Comparison of ENCODE assay signal across 10 mouse cellular contexts in genomic region chr8:13340650-13341049, GRCm38 (mm10). TPM values are rescaled to one million over a fixed set of nuclear protein-coding genes. Genes with fewer than 3 reads are reported as not detected.
DNase-seq lines count a peak whose midpoint lies in the region; ATAC-seq and TF ChIP-seq lines count a peak whose summit lies in the region.
"Had no signal": no experiment of that assay in that cellular context is flagged by ENCODE, and none has a peak within 500 bp of the region (broad histone marks: within the 10 kb centered on the region; RNA-seq: fewer than 3 reads in every experiment).

No protein-coding gene starts in this region.

- no peak for ATAC-seq in heart, embryonic 11.5 days (replicated peaks; ENCODE audit: insufficient number of reproducible peaks, low FRiP score, low TSS enrichment)
- ATAC-seq in neural tube, embryonic 11.5 days (ENCODE audit: insufficient read depth, low FRiP score, low TSS enrichment): no peak
- no peak for ATAC-seq in intestine, embryonic 15.5 days
- no peak for ATAC-seq in stomach, embryonic 16.5 days (ENCODE audit: insufficient read depth, low FRiP score)
- no peak for ATAC-seq in erythroid progenitor cell, adult 5-6 weeks (replicated peaks; ENCODE audit: low FRiP score, poor library complexity, severe bottlenecking)
- ATAC-seq: inflammation-experienced regulatory T-cells, adult 6 months had no signal

- DNase-seq in heart, postnatal 14 days: no peak
- no peak for DNase-seq in neural tube, embryonic 11.5 days (ENCODE audit: low spot score)
- no peak for DNase-seq in neural tube, embryonic 10.5 days (ENCODE audit: extremely low spot score, low spot score)
- DNase-seq in gastrocnemius, adult 2 months: no peak

- H3K36me3 ChIP-seq in heart, embryonic 11.5 days (ENCODE audit: control insufficient read depth, insufficient read depth, low read length): peaks cover 30% of the 10 kb centered on the region
- H3K36me3 ChIP-seq in neural tube, embryonic 11.5 days (ENCODE audit: control insufficient read depth, insufficient read depth, low read length): peaks cover 13% of the 10 kb centered on the region
- H3K36me3 ChIP-seq in intestine, embryonic 15.5 days: peaks cover 22% of the 10 kb centered on the region
- 0 out of 2 replicates have a peak, but pooled peaks cover 3% of the 10 kb centered on the region for H3K36me3 ChIP-seq in stomach, embryonic 16.5 days (ENCODE audit: control insufficient read depth, insufficient read depth, low read length)

- intact Hi-C loops in heart, postnatal 14 days (cut with DNase I): no loop called here
- intact Hi-C loops in gastrocnemius, adult 2 months (cut with DNase I): no loop called here

- no peaks in the 10 kb centered on the region for H3K9me3 ChIP-seq in heart, embryonic 11.5 days (replicated peaks; ENCODE audit: control insufficient read depth, low read length)
- no peaks in the 10 kb centered on the region for H3K9me3 ChIP-seq in neural tube, embryonic 11.5 days (ENCODE audit: control insufficient read depth, low read length)
- H3K9me3 ChIP-seq in intestine, embryonic 15.5 days: no peaks in the 10 kb centered on the region
- H3K9me3 ChIP-seq in stomach, embryonic 16.5 days (replicated peaks; ENCODE audit: control insufficient read depth, low read length): no peaks in the 10 kb centered on the region

- no peak overlapping the region for H3K27ac ChIP-seq in heart, embryonic 11.5 days (ENCODE audit: low read depth, low read length)
- no peak overlapping the region for H3K27ac ChIP-seq in neural tube, embryonic 11.5 days (ENCODE audit: low read depth, low read length)
- no peak overlapping the region for H3K27ac ChIP-seq in intestine, embryonic 15.5 days
- no peak overlapping the region for H3K27ac ChIP-seq in stomach, embryonic 16.5 days (ENCODE audit: low read length)
- H3K27ac ChIP-seq in gastrocnemius, adult 2 months: no peak overlapping the region

- WGBS in heart, embryonic 11.5 days (ENCODE audit: insufficient replicate concordance): 90% methylated on average over 8 of the region's 8 CpGs
- 90% methylated on average over 8 of the region's 8 CpGs for WGBS in neural tube, embryonic 11.5 days
- 84% methylated on average over 8 of the region's 8 CpGs for WGBS in intestine, embryonic 15.5 days
- WGBS in stomach, embryonic 16.5 days: 86% methylated on average over 8 of the region's 8 CpGs

- no peaks in the 10 kb centered on the region for H3K27me3 ChIP-seq in heart, embryonic 11.5 days (ENCODE audit: control insufficient read depth, insufficient read depth, low read length)
- no peaks in the 10 kb centered on the region for H3K27me3 ChIP-seq in neural tube, embryonic 11.5 days (ENCODE audit: control insufficient read depth, insufficient read depth, low read length)
- H3K27me3 ChIP-seq in intestine, embryonic 15.5 days (replicated peaks): no peaks in the 10 kb centered on the region
- H3K27me3 ChIP-seq in stomach, embryonic 16.5 days (ENCODE audit: control insufficient read depth, insufficient read depth, low read length): no peaks in the 10 kb centered on the region

- H3K4me1 ChIP-seq in heart, embryonic 11.5 days (ENCODE audit: control insufficient read depth, insufficient read depth, low read length): peaks cover 20% of the 10 kb centered on the region
- H3K4me1 ChIP-seq in neural tube, embryonic 11.5 days (ENCODE audit: control insufficient read depth, insufficient read depth, low read length): peaks cover 11% of the 10 kb centered on the region
- peaks cover 12% of the 10 kb centered on the region for H3K4me1 ChIP-seq in intestine, embryonic 15.5 days (replicated peaks)
- H3K4me1 ChIP-seq in stomach, embryonic 16.5 days (ENCODE audit: control insufficient read depth, insufficient read depth, low read length): peaks cover 12% of the 10 kb centered on the region; the same call in 1 of the 2 replicates

- H3K9ac ChIP-seq in heart, embryonic 11.5 days (ENCODE audit: low read depth, low read length): 0 out of 2 replicates have a peak overlapping the region, but pooled peaks have one; percentile 28
- H3K9ac ChIP-seq in neural tube, embryonic 11.5 days (ENCODE audit: low read length): peak overlapping the region; percentile 93
- H3K9ac ChIP-seq in intestine, embryonic 15.5 days: 0 out of 2 replicates have a peak overlapping the region, but pooled peaks have one; percentile 13
- H3K9ac ChIP-seq in stomach, embryonic 16.5 days (ENCODE audit: low read length): no peak overlapping the region

- TF ChIP-seq CTCF in gastrocnemius, adult 2 months (IDR thresholded peaks at IDR 0.05): no peak

- H3K4me3 ChIP-seq in heart, embryonic 11.5 days (ENCODE audit: low read depth, low read length): no peak overlapping the region
- no peak overlapping the region for H3K4me3 ChIP-seq in neural tube, embryonic 11.5 days (ENCODE audit: low read depth, low read length)
- H3K4me3 ChIP-seq in intestine, embryonic 15.5 days (replicated peaks): no peak overlapping the region
- H3K4me3 ChIP-seq in stomach, embryonic 16.5 days (replicated peaks; ENCODE audit: low read length): peak overlapping the region; percentile 0; the same call in 1 of the 2 replicates
- H3K4me3 ChIP-seq in gastrocnemius, adult 2 months: no peak overlapping the region

- H3K4me2 ChIP-seq in heart, embryonic 11.5 days: peak overlapping the region; percentile 83; the same call in 1 of the 2 replicates
- no peak overlapping the region for H3K4me2 ChIP-seq in neural tube, embryonic 11.5 days (ENCODE audit: low read depth)
- peak overlapping the region; percentile 79 for H3K4me2 ChIP-seq in intestine, embryonic 15.5 days (replicated peaks)
- H3K4me2 ChIP-seq in stomach, embryonic 16.5 days (ENCODE audit: low read depth, low read length): no peak overlapping the region

RNA-seq across cellular contexts. Expression of gene Tfdp1, which starts 2.1 kb away (rescaled TPM):
- 108 and 114 TPM in 2 replicates for polyA plus RNA-seq in heart, embryonic 11.5 days (2014; fragmentation: Nextera tagmentation; extraction: Ambion mirVana)
- total RNA-seq in heart, postnatal 14 days (2021): 10 to 100 TPM; 40.4 to 45.5 TPM
- 191 TPM in 2 replicates for polyA plus RNA-seq in neural tube, embryonic 11.5 days (2014; fragmentation: Nextera tagmentation; extraction: Ambion mirVana)
- 148 and 170 TPM in 2 replicates for polyA plus RNA-seq in intestine, embryonic 15.5 days (2015; fragmentation: Nextera tagmentation; extraction: Ambion mirVana)
- polyA plus RNA-seq in stomach, embryonic 16.5 days (2015; fragmentation: Nextera tagmentation; extraction: Ambion mirVana): 134 and 140 TPM in 2 replicates
- 10 to 100 TPM; 56.8 to 60.3 TPM for total RNA-seq in gastrocnemius, adult 2 months (2021)
- total RNA-seq in erythroid progenitor cell, adult 5-6 weeks (2015; ENCODE audit: low replicate concordance): 141 and 154 TPM in 2 replicates
- total RNA-seq in erythroid progenitor cell, adult 5-6 weeks (2017; ENCODE audit: low replicate concordance): 74.7 and 138 TPM in 2 replicates

RNA-seq across cellular contexts. Expression of gene Tmco3, which starts 52.7 kb away (rescaled TPM):
- 34.4 and 39.3 TPM in 2 replicates for polyA plus RNA-seq in heart, embryonic 11.5 days (2014; fragmentation: Nextera tagmentation; extraction: Ambion mirVana)
- 10 to 100 TPM; 22.0 to 26.6 TPM for total RNA-seq in heart, postnatal 14 days (2021)
- polyA plus RNA-seq in neural tube, embryonic 11.5 days (2014; fragmentation: Nextera tagmentation; extraction: Ambion mirVana): 34.7 and 35.1 TPM in 2 replicates
- 30.7 TPM in 2 replicates for polyA plus RNA-seq in intestine, embryonic 15.5 days (2015; fragmentation: Nextera tagmentation; extraction: Ambion mirVana)
- 34.0 and 34.9 TPM in 2 replicates for polyA plus RNA-seq in stomach, embryonic 16.5 days (2015; fragmentation: Nextera tagmentation; extraction: Ambion mirVana)
- 10 to 100 TPM; 11.3 to 15.8 TPM for total RNA-seq in gastrocnemius, adult 2 months (2021)
- 2.1 and 10.1 TPM in 2 replicates for total RNA-seq in erythroid progenitor cell, adult 5-6 weeks (2015; ENCODE audit: low replicate concordance)
- total RNA-seq in erythroid progenitor cell, adult 5-6 weeks (2017; ENCODE audit: low replicate concordance): 6.7 and 7.5 TPM in 2 replicates

RNA-seq across cellular contexts. Expression of gene Dcun1d2, which starts 52.7 kb away (rescaled TPM):
- polyA plus RNA-seq in heart, embryonic 11.5 days (2014; fragmentation: Nextera tagmentation; extraction: Ambion mirVana): 27.0 and 27.2 TPM in 2 replicates
- total RNA-seq in heart, postnatal 14 days (2021): 10 to 100 TPM; 45.7 to 51.6 TPM
- polyA plus RNA-seq in neural tube, embryonic 11.5 days (2014; fragmentation: Nextera tagmentation; extraction: Ambion mirVana): 32.7 and 36.5 TPM in 2 replicates
- polyA plus RNA-seq in intestine, embryonic 15.5 days (2015; fragmentation: Nextera tagmentation; extraction: Ambion mirVana): 16.9 and 19.0 TPM in 2 replicates
- polyA plus RNA-seq in stomach, embryonic 16.5 days (2015; fragmentation: Nextera tagmentation; extraction: Ambion mirVana): 21.4 and 21.5 TPM in 2 replicates
- total RNA-seq in gastrocnemius, adult 2 months (2021): 10 to 100 TPM; 76.5 to 87.0 TPM
- total RNA-seq in erythroid progenitor cell, adult 5-6 weeks (2015; ENCODE audit: low replicate concordance): 7.9 and 13.0 TPM in 2 replicates
- total RNA-seq in erythroid progenitor cell, adult 5-6 weeks (2017; ENCODE audit: low replicate concordance): 12.3 and 15.8 TPM in 2 replicates

RNA-seq across cellular contexts. Expression of gene Atp4b, which starts 56.0 kb away (rescaled TPM):
- 0.21 TPM in 1 of 2 replicates, not detected in the other for polyA plus RNA-seq in heart, embryonic 11.5 days (2014; fragmentation: Nextera tagmentation; extraction: Ambion mirVana)
- total RNA-seq in heart, postnatal 14 days (2021): not detected
- polyA plus RNA-seq in neural tube, embryonic 11.5 days (2014; fragmentation: Nextera tagmentation; extraction: Ambion mirVana): not detected in 2 replicates
- not detected in 2 replicates for polyA plus RNA-seq in intestine, embryonic 15.5 days (2015; fragmentation: Nextera tagmentation; extraction: Ambion mirVana)
- polyA plus RNA-seq in stomach, embryonic 16.5 days (2015; fragmentation: Nextera tagmentation; extraction: Ambion mirVana): 59.5 and 89.0 TPM in 2 replicates
- not detected for total RNA-seq in gastrocnemius, adult 2 months (2021)
- total RNA-seq in erythroid progenitor cell, adult 5-6 weeks (2015; ENCODE audit: low replicate concordance): not detected in 2 replicates
- total RNA-seq in erythroid progenitor cell, adult 5-6 weeks (2017; ENCODE audit: low replicate concordance): not detected in 2 replicates
- total RNA-seq: left cerebral cortex, adult 8-10 months had no signal
- polyA plus RNA-seq: inflammation-experienced regulatory T-cells, adult 6 months had no signal

Comparison
In these comparisons a context has a peak if more than half of its experiments do, and no peak if none do; other contexts are left out.
1. H3K4me2 ChIP-seq: peak in heart, embryonic 11.5 days (single experiment) and intestine, embryonic 15.5 days (single experiment); none in neural tube, embryonic 11.5 days (single experiment) and stomach, embryonic 16.5 days (single experiment).